Mouse (Mus musculus) neural tube, embryonic 14.5 days (tissue): ENCODE measurements at regions not wholly inside any gene's neighbourhood (a gene's known extent, or its start where the extent isn't known, plus 50 kb on each side); places are given as distances from the start of the nearest gene placed in this dataset.

Source experiments
- ATAC-seq: fragments of 200-750 bp; cut with Nextera tagmentation; 2 replicates; pipeline ENCODE4 v1.8.0; 2017; ENCODE audit warnings: low read depth, mild to moderate bottlenecking, moderate TSS enrichment, moderate library complexity
- H3K27ac ChIP-seq: fragments of 300-500 bp; sonication (generic); 2 replicates; pipeline ENCODE4 v1.5.1; 2014; ENCODE audit warnings: low read depth, mild to moderate bottlenecking, control low read depth, low read length, moderate library complexity, mixed read lengths
- H3K27me3 ChIP-seq: fragments of 300-500 bp; sonication (generic); 2 replicates; pipeline ENCODE4 v1.6.1; 2014; ENCODE audit warnings: low read length; ENCODE audit not compliant: control insufficient read depth, insufficient read depth
- H3K36me3 ChIP-seq: fragments of 300-500 bp; sonication (generic); 2 replicates; pipeline ENCODE4 v1.6.1; 2014; ENCODE audit warnings: low read length, mixed read lengths; ENCODE audit not compliant: control insufficient read depth, insufficient read depth
- H3K4me1 ChIP-seq: fragments of 300-500 bp; sonication (generic); 2 replicates; pipeline ENCODE4 v1.6.1; 2014; ENCODE audit warnings: low read length; ENCODE audit not compliant: control insufficient read depth, insufficient read depth
- H3K4me2 ChIP-seq: fragments of 300-500 bp; sonication (generic); 2 replicates; pipeline ENCODE4 v1.6.1; 2014; ENCODE audit warnings: mild to moderate bottlenecking, low read depth, low read length, control low read depth
- H3K4me3 ChIP-seq: fragments of 300-500 bp; sonication (generic); 2 replicates; pipeline ENCODE4 v1.5.1; 2014; ENCODE audit warnings: low read depth, low read length, control low read depth, mixed read lengths
- H3K9ac ChIP-seq: fragments of 300-500 bp; sonication (generic); replicated peaks from 2 replicates; pipeline ENCODE4 v1.6.1; 2014; ENCODE audit warnings: low read depth, mild to moderate bottlenecking, control low read depth, low read length, mixed read lengths
- H3K9me3 ChIP-seq: fragments of 300-500 bp; sonication (generic); 2 replicates; pipeline ENCODE4 v1.6.1; 2016; ENCODE audit warnings: low read length; ENCODE audit not compliant: control insufficient read depth
- WGBS: fragments of 180-500 bp; shearing (Covaris S2); extraction: QIAGEN DNeasy Blood & Tissue Kit; methylation state at CpG from one replicate; pipeline ENCODE4 v1.1.7; 2014; 5-methylcytosine and 5-hydroxymethylcytosine counted together

DNA sequence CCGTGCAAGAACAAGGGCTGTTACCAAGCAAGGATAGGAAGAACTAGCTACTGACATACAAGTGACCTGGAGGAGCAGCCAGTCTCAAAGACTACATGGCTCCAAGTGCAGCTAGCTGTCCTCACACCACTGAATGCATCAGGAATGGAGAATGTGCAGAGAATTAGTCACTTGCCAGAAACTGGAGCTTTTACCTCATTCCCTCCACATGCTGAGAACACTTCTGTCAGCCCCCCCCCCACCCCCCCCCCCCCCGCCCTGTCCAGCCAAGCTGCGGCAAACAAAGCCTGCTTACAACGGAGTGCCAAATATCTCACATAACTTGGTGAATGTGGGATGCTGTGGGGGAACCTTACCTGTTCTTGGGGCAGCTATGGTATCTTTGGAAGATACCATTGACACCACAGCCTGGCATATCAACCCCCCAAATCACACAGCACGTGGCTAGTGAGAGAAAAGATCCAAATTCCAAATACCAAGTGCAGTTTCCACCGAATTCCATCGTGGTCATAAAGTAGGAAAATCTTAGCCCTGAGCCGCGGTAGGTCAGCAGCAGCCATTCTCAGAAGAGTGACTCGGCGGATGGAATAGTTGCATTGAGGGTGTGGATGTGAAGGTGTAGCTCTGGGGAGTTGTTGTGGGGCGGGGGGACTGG, 126.3 kb downstream of the Gadd45g start:
- Histone ChIP-seq H3K4me1 (no peaks in the 10 kb centered on the region), H3K27ac (no peak overlapping the region), H3K4me2 (no peak overlapping the region), H3K4me3 (no peak overlapping the region), H3K9me3 (no peaks in the 10 kb centered on the region), H3K9ac (no peak overlapping the region), H3K36me3 (no peaks in the 10 kb centered on the region), H3K27me3 (no peaks in the 10 kb centered on the region)
- ATAC-seq: no peak
- WGBS: 74% methylated on average over 12 of the region's 12 CpGs

- no peak overlapping the region for H3K27ac ChIP-seq
- no peak overlapping the region for H3K4me3 ChIP-seq
- WGBS: 73% methylated on average over 10 of the region's 10 CpGs
- ATAC-seq: no peak
- no peak overlapping the region for H3K4me2 ChIP-seq
- no peaks in the 10 kb centered on the region for H3K9me3 ChIP-seq
- H3K9ac ChIP-seq: no peak overlapping the region
- no peaks in the 10 kb centered on the region for H3K36me3 ChIP-seq
- H3K4me1 ChIP-seq: no peaks in the 10 kb centered on the region
- H3K27me3 ChIP-seq: no peaks in the 10 kb centered on the region
Measured at GRCm38 (mm10) chr13:51973461-51973860, 127.0 kb downstream of the Gadd45g start.

GRCm38 (mm10) chr13:51974101-51974500, 127.6 kb downstream of the Gadd45g start:
- Histone ChIP-seq H3K9me3 (no peaks in the 10 kb centered on the region), H3K27ac (no peak overlapping the region), H3K9ac (no peak overlapping the region), H3K4me2 (no peak overlapping the region), H3K4me3 (no peak overlapping the region), H3K4me1 (no peaks in the 10 kb centered on the region), H3K36me3 (no peaks in the 10 kb centered on the region), H3K27me3 (no peaks in the 10 kb centered on the region)
- no peak for ATAC-seq
- WGBS: 95% methylated on average over 6 of the region's 6 CpGs

DNA sequence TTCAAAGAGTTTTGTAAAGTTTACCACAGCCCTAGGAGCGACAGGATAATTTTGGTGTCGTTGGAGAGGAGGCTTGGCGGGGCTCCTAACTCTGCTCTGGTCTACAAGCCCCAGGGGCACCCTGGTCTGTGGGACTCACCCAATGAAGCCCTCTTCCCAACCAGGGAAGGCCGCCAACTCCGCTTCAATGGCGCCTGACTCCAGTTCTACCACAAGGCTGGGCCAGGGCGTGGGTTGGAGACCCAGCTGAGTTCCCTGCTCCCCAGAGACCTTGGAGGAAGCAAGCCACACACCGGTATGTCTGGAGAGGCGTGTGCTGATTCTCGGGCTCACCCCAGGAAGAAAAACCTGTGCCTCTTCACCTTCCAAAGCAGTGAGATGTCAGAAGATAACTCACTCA, 128.9 kb downstream of the Gadd45g start:
- ATAC-seq: no peak
- no peaks in the 10 kb centered on the region for H3K36me3 ChIP-seq
- 65% methylated on average over 10 of the region's 10 CpGs for WGBS

GRCm38 (mm10) chr13:51975801-51976601, 129.5 kb downstream of the Gadd45g start:
- no peaks in the 10 kb centered on the region for H3K9me3 ChIP-seq
- no peak overlapping the region for H3K4me2 ChIP-seq
- 53% methylated on average over 7 of the region's 7 CpGs for WGBS
- no peaks in the 10 kb centered on the region for H3K36me3 ChIP-seq
- H3K27me3 ChIP-seq: no peaks in the 10 kb centered on the region
- ATAC-seq: no peak
- no peak overlapping the region for H3K4me3 ChIP-seq
- H3K9ac ChIP-seq: no peak overlapping the region
- H3K4me1 ChIP-seq: no peaks in the 10 kb centered on the region
- no peak overlapping the region for H3K27ac ChIP-seq

More for the DNA sequence above, 128.9 kb downstream of the Gadd45g start:
- H3K27ac ChIP-seq: no peak overlapping the region
- no peak overlapping the region for H3K4me3 ChIP-seq
- no peak overlapping the region for H3K4me2 ChIP-seq
- H3K27me3 ChIP-seq: no peaks in the 10 kb centered on the region
- H3K9me3 ChIP-seq: no peaks in the 10 kb centered on the region
- H3K4me1 ChIP-seq: no peaks in the 10 kb centered on the region
- no peak overlapping the region for H3K9ac ChIP-seq

DNA sequence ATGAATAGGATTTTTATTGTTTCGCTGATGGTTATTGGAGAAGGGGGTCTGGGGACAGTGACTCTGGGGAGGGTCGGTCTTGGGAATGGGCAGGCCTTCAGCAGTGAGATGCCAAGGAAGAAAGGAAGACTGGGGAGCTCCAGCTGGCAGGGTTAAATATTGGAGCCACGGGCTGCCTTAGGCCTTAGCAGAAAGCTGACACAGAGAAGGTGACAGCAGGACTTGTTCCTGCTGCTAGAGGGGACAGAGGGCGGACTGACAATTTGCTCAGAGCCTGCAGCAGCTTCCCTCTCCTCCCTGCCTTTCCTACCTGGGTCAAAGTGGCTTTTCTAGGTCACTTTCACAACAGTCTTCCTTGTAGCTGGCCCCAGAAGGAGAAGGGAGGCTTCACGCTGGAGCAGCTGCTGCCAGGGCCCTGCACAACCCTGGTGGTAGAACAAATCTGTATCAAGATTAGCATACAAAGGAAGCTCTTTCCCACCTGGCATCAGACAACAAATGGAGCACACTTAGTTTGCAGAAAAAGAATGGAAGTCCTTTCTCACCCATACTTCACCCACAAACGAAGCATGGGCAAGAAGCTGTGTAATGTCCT, 130.2 kb downstream of the Gadd45g start:
- no peaks in the 10 kb centered on the region for H3K27me3 ChIP-seq
- no peaks in the 10 kb centered on the region for H3K9me3 ChIP-seq
- WGBS: 88% methylated on average over 6 of the region's 6 CpGs
- no peaks in the 10 kb centered on the region for H3K36me3 ChIP-seq
- no peak overlapping the region for H3K9ac ChIP-seq
- no peak overlapping the region for H3K27ac ChIP-seq
- H3K4me3 ChIP-seq: no peak overlapping the region
- H3K4me2 ChIP-seq: no peak overlapping the region
- no peak for ATAC-seq
- H3K4me1 ChIP-seq: no peaks in the 10 kb centered on the region

GRCm38 (mm10) chr13:51979301-51979977, 133.0 kb downstream of the Gadd45g start:
- no peaks in the 10 kb centered on the region for H3K9me3 ChIP-seq
- no peak overlapping the region for H3K4me2 ChIP-seq
- ATAC-seq: no peak
- no peak overlapping the region for H3K27ac ChIP-seq
- no peaks in the 10 kb centered on the region for H3K27me3 ChIP-seq
- WGBS: 79% methylated on average over 5 of the region's 5 CpGs
- no peaks in the 10 kb centered on the region for H3K36me3 ChIP-seq
- no peaks in the 10 kb centered on the region for H3K4me1 ChIP-seq
- no peak overlapping the region for H3K4me3 ChIP-seq
- no peak overlapping the region for H3K9ac ChIP-seq

DNA sequence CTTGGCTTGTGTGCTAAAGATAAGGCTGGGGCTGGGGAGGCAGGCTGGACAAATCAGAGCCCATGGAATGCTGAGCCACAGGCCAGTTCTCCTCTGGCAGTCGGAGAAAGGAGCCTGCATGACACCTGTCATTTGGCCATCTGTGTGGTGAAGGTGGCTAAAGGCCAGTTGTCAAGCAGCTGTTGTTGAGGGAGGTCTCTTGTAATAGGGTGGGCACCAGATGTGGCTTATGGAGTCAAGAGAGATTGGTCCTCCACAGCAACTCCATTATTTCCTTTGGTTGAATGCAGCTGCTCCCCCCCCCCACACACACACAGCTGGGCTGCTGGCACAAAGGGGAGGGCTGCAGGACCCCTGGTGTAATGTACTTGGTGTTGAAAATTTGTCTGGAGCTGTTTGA, 133.9 kb downstream of the Gadd45g start:
- 83% methylated on average over 1 of the region's 1 CpGs for WGBS
- Histone ChIP-seq H3K4me3 (no peak overlapping the region), H3K9ac (no peak overlapping the region), H3K9me3 (no peaks in the 10 kb centered on the region), H3K27ac (no peak overlapping the region), H3K4me2 (no peak overlapping the region), H3K4me1 (no peaks in the 10 kb centered on the region), H3K27me3 (no peaks in the 10 kb centered on the region), H3K36me3 (no peaks in the 10 kb centered on the region)
- ATAC-seq: no peak

DNA sequence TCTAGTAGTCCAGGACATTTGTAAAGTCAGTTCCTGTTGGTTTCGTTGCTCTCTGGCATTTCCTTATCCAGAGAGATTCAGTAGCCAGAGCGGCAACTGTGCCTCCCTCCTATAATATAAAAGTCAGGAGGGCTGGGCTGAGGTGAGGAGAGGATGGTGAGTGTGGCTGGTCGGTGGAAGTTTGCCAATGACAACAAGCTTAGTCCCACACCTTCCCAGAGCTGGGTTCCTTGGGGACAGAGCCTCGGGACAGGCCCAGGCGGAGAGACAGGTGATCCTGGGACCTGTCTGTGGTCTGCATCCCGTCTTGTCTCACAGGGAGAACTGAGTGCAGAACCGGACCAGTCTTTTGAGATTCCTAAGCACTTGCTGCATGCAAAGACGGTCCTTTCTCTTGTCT, 136.5 kb downstream of the Gadd45g start:
- Histone ChIP-seq H3K27ac (no peak overlapping the region), H3K9ac (no peak overlapping the region), H3K9me3 (no peaks in the 10 kb centered on the region), H3K4me2 (no peak overlapping the region), H3K4me3 (no peak overlapping the region), H3K4me1 (no peaks in the 10 kb centered on the region), H3K27me3 (no peaks in the 10 kb centered on the region), H3K36me3 (no peaks in the 10 kb centered on the region)
- WGBS: 86% methylated on average over 8 of the region's 8 CpGs
- ATAC-seq: no peak
